Mouse (Mus musculus) lung, adult 2 months (tissue): ENCODE measurements around the gene Mbnl1.

Experiments
- CTCF ChIP-seq: fragments of 200-500 bp; IDR thresholded peaks from 2 replicates; pipeline ENCODE4 v1.5.1; 2011; ENCODE audit warnings: mild to moderate bottlenecking, low read length, control low read depth; ENCODE audit not compliant: insufficient read depth
- POLR2A ChIP-seq: fragments of 200-500 bp; IDR thresholded peaks from 2 replicates; pipeline ENCODE4 v1.6.1; 2011; ENCODE audit warnings: low read depth, mild to moderate bottlenecking, control low read depth, low read length, borderline replicate concordance; ENCODE audit errors: extremely low read depth

- TF ChIP-seq CTCF, result no peak
- no peak for TF ChIP-seq POLR2A
Observed at GRCm38 (mm10) chr3:60546904-60547303, 74.3 kb downstream of the Mbnl1 start.
